Comparison of ENCODE assay signal across 12 mouse cellular contexts in the genomic region with DNA sequence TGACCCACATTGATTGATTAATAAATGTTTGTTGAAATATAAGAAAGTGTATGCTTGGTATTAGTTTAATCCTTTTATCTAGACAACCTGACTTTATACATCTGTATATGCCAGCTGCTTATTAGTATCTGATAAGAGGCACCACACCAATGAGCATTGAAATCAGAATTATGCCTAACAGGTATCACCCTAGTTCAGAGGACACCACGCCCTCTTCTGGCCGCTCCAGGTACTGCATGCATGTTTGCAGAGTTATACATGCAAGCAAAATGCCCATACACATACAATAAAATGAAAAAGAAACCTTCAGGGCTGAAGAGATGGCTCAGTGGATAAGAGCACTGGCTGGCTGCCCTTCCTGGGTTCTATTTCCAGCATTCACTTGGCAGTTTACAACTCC. TPM values are rescaled to one million over a fixed set of nuclear protein-coding genes. Genes with fewer than 3 reads are reported as not detected.
DNase-seq lines count a peak whose midpoint lies in the region; ATAC-seq and TF ChIP-seq lines count a peak whose summit lies in the region.
"Had no signal": no experiment of that assay in that cellular context is flagged by ENCODE, and none has a peak within 500 bp of the region (broad histone marks: within the 10 kb centered on the region; RNA-seq: fewer than 3 reads in every experiment).

No protein-coding gene starts in this region.

- no peaks in the 10 kb centered on the region for H3K4me1 ChIP-seq in liver, adult 2 months (ENCODE audit: control insufficient read depth, insufficient read depth, low read length)
- H3K4me1 ChIP-seq in liver, embryonic 12.5 days: no peaks in the 10 kb centered on the region
- peaks cover 7% of the 10 kb centered on the region; the same call in 1 of the 2 replicates for H3K4me1 ChIP-seq in G1E (ENCODE audit: insufficient read depth, low read depth, low read length)

- no peak for ATAC-seq in liver, embryonic 12.5 days
- no peak for ATAC-seq in G1E (ENCODE audit: extremely low read depth, insufficient number of reproducible peaks, low FRiP score, poor library complexity, severe bottlenecking)
- peak; percentile 51 for ATAC-seq in megakaryocyte, adult 5-6 weeks (ENCODE audit: poor library complexity, severe bottlenecking)
- ATAC-seq: forebrain, embryonic 16.5 days had no signal

- H3K4me3 ChIP-seq in liver, adult 2 months (ENCODE audit: insufficient read depth, low read depth, low read length): no peak overlapping the region
- H3K4me3 ChIP-seq in liver, embryonic 12.5 days: no peak overlapping the region
- no peak overlapping the region for H3K4me3 ChIP-seq in G1E (ENCODE audit: low read depth, low read length)
- H3K4me3 ChIP-seq: liver, embryonic 15.5 days had no signal

- DNase-seq in adrenal gland, postnatal 25 days: peak; percentile 14
- no peak for DNase-seq in adrenal gland, adult 2 months
- DNase-seq in liver, adult 2 months (ENCODE audit: extremely low read depth, low read depth, low spot score): no peak
- no peak for DNase-seq in G1E (ENCODE audit: low spot score)
- no peak for DNase-seq in layer of hippocampus, postnatal 25 days (ENCODE audit: extremely low spot score in 1 of 2, low spot score in 1 of 2)
- DNase-seq in kidney, adult 11 months: no peak
- DNase-seq: cerebellum, adult 8-10 months had no signal

- no peak for TF ChIP-seq POLR2A in liver, adult 2 months (IDR thresholded peaks at IDR 0.05; ENCODE audit: extremely low read depth, insufficient read depth, low read length)

- H3K27me3 ChIP-seq in liver, adult 2 months (ENCODE audit: control insufficient read depth, insufficient read depth, low read length): no peaks in the 10 kb centered on the region
- 0 out of 2 replicates have a peak, but pooled peaks cover 8% of the 10 kb centered on the region for H3K27me3 ChIP-seq in liver, embryonic 12.5 days (replicated peaks)
- H3K27me3 ChIP-seq in G1E (ENCODE audit: insufficient read depth, low read length): peaks cover 7% of the 10 kb centered on the region; the same call in 1 of the 2 replicates
- H3K27me3 ChIP-seq: liver, embryonic 15.5 days had no signal

- H3K4me2 ChIP-seq in liver, embryonic 12.5 days: no peak overlapping the region
- H3K4me2 ChIP-seq: hindbrain, embryonic 14.5 days; liver, embryonic 15.5 days had no signal

- no peaks in the 10 kb centered on the region for H3K36me3 ChIP-seq in liver, adult 2 months (ENCODE audit: control insufficient read depth, insufficient read depth, low read length)
- H3K36me3 ChIP-seq in liver, embryonic 12.5 days: no peaks in the 10 kb centered on the region
- H3K36me3 ChIP-seq in G1E (replicated peaks): no peaks in the 10 kb centered on the region
- H3K36me3 ChIP-seq: liver, embryonic 15.5 days had no signal

- no peak overlapping the region for H3K9ac ChIP-seq in liver, adult 2 months (ENCODE audit: low read depth, low read length)
- H3K9ac ChIP-seq in liver, embryonic 12.5 days: no peak overlapping the region
- H3K9ac ChIP-seq: hindbrain, embryonic 14.5 days; liver, embryonic 15.5 days had no signal

- H3K27ac ChIP-seq in liver, adult 2 months (replicated peaks; ENCODE audit: insufficient read depth, low read depth, low read length): no peak overlapping the region
- no peak overlapping the region for H3K27ac ChIP-seq in liver, embryonic 12.5 days
- H3K27ac ChIP-seq: hindbrain, embryonic 14.5 days; liver, embryonic 15.5 days had no signal

- H3K79me2 ChIP-seq in liver, adult 2 months (ENCODE audit: control insufficient read depth, insufficient read depth, low read length): no peaks in the 10 kb centered on the region

- no peaks in the 10 kb centered on the region for H3K9me3 ChIP-seq in liver, embryonic 12.5 days (replicated peaks)
- no peaks in the 10 kb centered on the region for H3K9me3 ChIP-seq in G1E (replicated peaks)
- H3K9me3 ChIP-seq: liver, embryonic 15.5 days had no signal

- WGBS in liver, adult 2 months: 8% methylated on average over 2 of the region's 2 CpGs
- 3% methylated on average over 2 of the region's 2 CpGs for WGBS in liver, embryonic 12.5 days (ENCODE audit: insufficient replicate concordance)

- TF ChIP-seq CTCF in liver, adult 2 months (IDR thresholded peaks at IDR 0.05; ENCODE audit: low read depth, low read length): peak; percentile 48; the same call in 1 of the 2 replicates
- peak; percentile 43; the same call in 1 of the 2 replicates for TF ChIP-seq CTCF in G1E (IDR thresholded peaks at IDR 0.05; ENCODE audit: low read depth, low read length)

RNA-seq across cellular contexts. Expression of a gene that starts 7.1 kb away (rescaled TPM):
- 7.4 and 7.9 TPM in 2 replicates for total RNA-seq in adrenal gland, postnatal 25 days (2021)
- total RNA-seq in adrenal gland, adult 2 months (2021): 10 to 100 TPM; 10.2 to 23.5 TPM
- 18.1 and 39.3 TPM in 2 replicates for polyA plus RNA-seq in adrenal gland, adult 2 months (2012; rRNA removed)
- total RNA-seq in liver, adult 2 months (2014; rRNA removed): 0.46 and 0.81 TPM in 2 replicates
- polyA plus RNA-seq in liver, adult 2 months (2012; rRNA removed): 0.25 and 0.60 TPM in 2 replicates
- polyA plus RNA-seq in liver, embryonic 12.5 days (2016; fragmentation: Nextera tagmentation; extraction: Ambion mirVana): 0.64 and 0.86 TPM in 2 replicates
- not detected in 2 replicates for total RNA-seq in G1E (2014; fragmentation: Nextera tagmentation)
- 0.11 TPM in 1 of 2 replicates, not detected in the other for total RNA-seq in G1E (2017)
- not detected in 2 replicates for polyA plus RNA-seq in G1E (2012)
- 45.0 and 46.2 TPM in 2 replicates for total RNA-seq in megakaryocyte, adult 5-6 weeks (2015)
- total RNA-seq in megakaryocyte, adult 5-6 weeks (2017): 35.5 and 36.0 TPM in 2 replicates
- 1 to 10 TPM; 1.1 to 1.5 TPM for total RNA-seq in layer of hippocampus, postnatal 25 days (2021)

RNA-seq across cellular contexts. Expression of a gene that starts 7.1 kb away (rescaled TPM):
- 29.8 and 38.2 TPM in 2 replicates for total RNA-seq in adrenal gland, postnatal 25 days (2021)
- total RNA-seq in adrenal gland, adult 2 months (2021): 10 to 100 TPM; 31.1 to 36.3 TPM
- 4.6 and 4.7 TPM in 2 replicates for polyA plus RNA-seq in adrenal gland, adult 2 months (2012; rRNA removed)
- total RNA-seq in liver, adult 2 months (2014; rRNA removed): 5.2 and 6.8 TPM in 2 replicates
- 2.7 TPM in 2 replicates for polyA plus RNA-seq in liver, adult 2 months (2012; rRNA removed)
- polyA plus RNA-seq in liver, embryonic 12.5 days (2016; fragmentation: Nextera tagmentation; extraction: Ambion mirVana): 7.3 and 8.2 TPM in 2 replicates
- total RNA-seq in G1E (2014; fragmentation: Nextera tagmentation) (50.8 and 63.6 TPM in 2 replicates), G1E (2017) (34.3 and 41.0 TPM in 2 replicates)
- polyA plus RNA-seq in G1E (2012): 2.4 and 2.7 TPM in 2 replicates
- total RNA-seq in megakaryocyte, adult 5-6 weeks (2015): 55.8 and 57.4 TPM in 2 replicates
- 29.4 and 33.3 TPM in 2 replicates for total RNA-seq in megakaryocyte, adult 5-6 weeks (2017)
- 10 to 100 TPM; 73.6 to 82.2 TPM for total RNA-seq in layer of hippocampus, postnatal 25 days (2021)
